Mouse (Mus musculus) small intestine, adult 2 months (tissue): Measurements from ENCODE around the gene Haus5.

Source experiments
- CTCF ChIP-seq: fragments of 200-500 bp; IDR thresholded peaks from 2 replicates; pipeline ENCODE4 v1.5.1; 2012; ENCODE audit warnings: low read depth, mild to moderate bottlenecking, control low read depth, inconsistent platforms, low read length, moderate library complexity, mixed read lengths; ENCODE audit not compliant: insufficient replicate concordance, insufficient read length; ENCODE audit errors: extremely low read depth
- POLR2A ChIP-seq: fragments of 200-500 bp; IDR thresholded peaks from 2 replicates; pipeline ENCODE4 v1.6.1; 2012; ENCODE audit warnings: low read depth, mild to moderate bottlenecking, control low read depth, inconsistent platforms, low read length, moderate library complexity

- no peak for TF ChIP-seq CTCF
- no peak for TF ChIP-seq POLR2A
These were observed 56.3 kb downstream of the Haus5 start for GRCm38 (mm10) chr7:30608476-30608875.
